Mouse (Mus musculus) heart, embryonic 11.5 days (tissue): ENCODE data around the gene Pbrm1. TPM values are rescaled to one million over a fixed set of nuclear protein-coding genes. Genes with fewer than 3 reads are reported as not detected.

Experiments
- polyA plus RNA-seq: library from polyadenylated mRNA; unstranded; fragments of >200 nt; fragmentation: Nextera tagmentation; extraction: Ambion mirVana; gene quantifications from 2 replicates; pipeline ENCODE4 v1.2.1, GENCODE M21; 2014

Pbrm1 gene
- polyA plus RNA-seq, 1 experiment from 2014 or later = 93.6 TPM

Other genes with a start within 250 kb of the Pbrm1 start
- 16.0 and 18.2 TPM in 2 replicates for gene Tmem110, start 193.5 kb upstream of the Pbrm1 start, polyA plus RNA-seq
- gene Mustn1, start 139.9 kb upstream of the Pbrm1 start, polyA plus RNA-seq = 1.8 and 2.0 TPM in 2 replicates
- gene Itih4, start 132.7 kb upstream of the Pbrm1 start, polyA plus RNA-seq = not detected in 2 replicates
- gene Itih3, start 95.4 kb upstream of the Pbrm1 start, polyA plus RNA-seq = 1.4 and 1.7 TPM in 2 replicates
- 0.11 TPM in 1 of 2 replicates, not detected in the other for gene Itih1, start 75.8 kb upstream of the Pbrm1 start, polyA plus RNA-seq
- 4.4 and 5.1 TPM in 2 replicates for gene Nek4, start 67.8 kb upstream of the Pbrm1 start, polyA plus RNA-seq
- 49.4 and 55.1 TPM in 2 replicates for gene Glt8d1, start 17.7 kb upstream of the Pbrm1 start, polyA plus RNA-seq
- 319 and 321 TPM in 2 replicates for gene Spcs1, start 17.5 kb upstream of the Pbrm1 start, polyA plus RNA-seq
- 76.2 and 88.7 TPM in 2 replicates for gene Gnl3, start within 50 bp of the Pbrm1 start, polyA plus RNA-seq
- gene Smim4, start 109.8 kb downstream of the Pbrm1 start, polyA plus RNA-seq = 64.5 and 70.0 TPM in 2 replicates
- 342 and 344 TPM in 2 replicates for gene Nt5dc2, start 111.9 kb downstream of the Pbrm1 start, polyA plus RNA-seq
- gene Stab1, start 149.5 kb downstream of the Pbrm1 start, polyA plus RNA-seq = 35.9 and 40.4 TPM in 2 replicates
- gene Tnnc1, start 189.2 kb downstream of the Pbrm1 start, polyA plus RNA-seq = 3,123 and 3,177 TPM in 2 replicates
- gene Nisch, start 197.8 kb downstream of the Pbrm1 start, polyA plus RNA-seq = 286 and 325 TPM in 2 replicates
- gene Sema3g, start 198.7 kb downstream of the Pbrm1 start, polyA plus RNA-seq = 0.03 and 0.08 TPM in 2 replicates
- gene Phf7, start 232.2 kb downstream of the Pbrm1 start, polyA plus RNA-seq = 7.4 and 8.7 TPM in 2 replicates
- gene Bap1, start 232.3 kb downstream of the Pbrm1 start, polyA plus RNA-seq = 52.5 and 57.8 TPM in 2 replicates